Mouse (Mus musculus) ovary, postnatal 10 days (tissue): Measurements from ENCODE around the gene B230219D22Rik.

Experiments used
- DNase-seq: peaks from one replicate; pipeline ENCODE4 v3.0.0; 2022; ENCODE audit warnings: low spot score

Gene B230219D22Rik

DNA sequence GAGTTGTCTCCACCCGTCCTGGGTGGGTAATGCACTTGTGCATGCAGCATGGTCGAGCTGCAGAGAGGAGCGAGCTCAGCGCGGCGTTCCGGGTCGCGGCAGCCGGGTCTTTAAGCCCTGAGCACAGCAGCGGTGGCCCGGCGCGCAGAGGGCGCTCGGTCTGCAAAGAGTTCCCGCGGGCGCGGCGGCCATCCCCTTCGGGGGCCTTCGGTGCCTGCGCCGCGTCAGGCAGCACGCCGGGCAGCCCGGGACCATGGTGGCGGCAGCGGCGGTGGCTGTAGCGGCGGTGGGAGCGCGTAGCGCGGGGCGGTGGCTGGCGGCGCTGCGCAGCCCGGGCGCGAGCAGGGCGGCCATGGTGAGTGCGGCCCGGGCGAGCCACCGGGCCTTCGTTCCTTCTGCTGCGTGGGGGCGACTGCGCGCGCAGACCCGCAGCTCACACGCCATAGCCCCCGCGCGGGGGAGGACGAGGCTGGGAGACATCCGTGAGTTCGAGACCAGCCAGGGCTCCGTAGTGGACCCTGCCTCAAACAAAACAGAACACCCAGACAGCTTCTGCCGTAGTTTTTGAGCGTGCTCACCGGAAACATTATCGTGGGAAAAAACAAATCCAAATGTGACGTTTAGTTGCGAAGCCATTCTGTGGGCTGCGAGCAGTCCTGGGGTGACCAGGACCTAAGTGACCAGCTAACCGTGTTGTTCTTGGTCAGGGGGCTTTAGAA lies 34.4 kb downstream of the B230219D22Rik start, which contains the start of gene Pcbd2:
Gene Pcbd2, plus strand, starts transcription at position 249 of the 719 bp plus-strand sequence.
- peak; percentile 68 for DNase-seq

DNA sequence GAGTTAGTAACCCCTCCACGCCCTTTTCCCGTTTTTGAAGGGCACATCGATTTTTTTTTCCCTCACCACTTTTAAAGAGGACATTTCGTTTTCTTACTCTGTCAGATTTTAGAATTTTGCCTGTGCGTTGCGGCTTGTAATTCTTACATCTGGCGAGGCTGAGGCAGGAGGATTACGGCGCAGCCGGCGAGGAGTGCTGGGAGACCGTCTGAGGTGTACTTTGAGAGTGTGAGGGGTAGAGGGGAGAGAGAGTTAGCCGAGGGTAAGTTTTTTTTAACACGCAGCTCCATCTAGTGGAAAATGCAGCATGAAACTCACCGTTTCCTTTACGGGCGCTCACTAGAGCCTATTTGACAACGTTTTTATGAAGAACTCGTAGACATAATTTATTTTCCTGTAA lies 34.9 kb downstream of the B230219D22Rik start:
- peak; percentile 45 for DNase-seq

DNA sequence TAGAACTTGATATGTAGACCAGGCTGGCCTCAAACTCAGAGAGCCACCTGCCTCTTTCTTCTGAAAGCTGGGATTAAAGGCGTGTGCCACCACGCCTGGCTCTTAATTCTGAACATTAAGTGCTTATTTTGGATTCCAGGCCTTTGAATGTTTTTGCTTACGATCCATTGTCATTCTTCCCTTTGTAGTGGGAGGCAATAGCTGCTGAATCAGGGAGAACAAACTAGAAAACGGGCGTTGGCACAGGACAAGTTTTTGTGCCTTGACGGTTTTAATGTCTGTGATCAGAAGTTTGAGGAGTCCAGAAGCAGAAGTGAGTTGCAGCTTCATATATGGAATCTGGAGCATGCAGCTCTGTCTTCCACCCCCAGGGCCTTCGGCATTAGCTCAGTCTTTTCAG lies 37.8 kb downstream of the B230219D22Rik start:
- DNase-seq: no peak

DNA sequence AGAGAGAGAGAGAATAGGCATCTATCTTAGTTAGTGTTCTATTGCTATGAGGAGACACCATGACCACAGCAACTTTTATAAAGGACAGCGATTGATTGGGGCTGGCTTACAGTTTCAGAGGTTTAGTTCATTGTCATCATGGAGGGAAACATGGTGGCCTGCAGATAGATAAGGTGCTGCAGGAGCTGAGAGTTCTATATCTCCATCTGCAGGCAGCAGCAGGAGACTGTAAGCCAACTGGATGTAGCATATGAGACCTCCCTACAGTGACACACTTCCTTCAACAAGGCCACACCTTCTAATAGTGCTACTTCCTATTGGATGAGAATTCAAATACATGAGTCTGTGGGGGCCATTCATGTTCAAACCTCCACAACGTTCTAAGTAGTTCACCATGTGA lies 39.2 kb downstream of the B230219D22Rik start:
- no peak for DNase-seq

DNA sequence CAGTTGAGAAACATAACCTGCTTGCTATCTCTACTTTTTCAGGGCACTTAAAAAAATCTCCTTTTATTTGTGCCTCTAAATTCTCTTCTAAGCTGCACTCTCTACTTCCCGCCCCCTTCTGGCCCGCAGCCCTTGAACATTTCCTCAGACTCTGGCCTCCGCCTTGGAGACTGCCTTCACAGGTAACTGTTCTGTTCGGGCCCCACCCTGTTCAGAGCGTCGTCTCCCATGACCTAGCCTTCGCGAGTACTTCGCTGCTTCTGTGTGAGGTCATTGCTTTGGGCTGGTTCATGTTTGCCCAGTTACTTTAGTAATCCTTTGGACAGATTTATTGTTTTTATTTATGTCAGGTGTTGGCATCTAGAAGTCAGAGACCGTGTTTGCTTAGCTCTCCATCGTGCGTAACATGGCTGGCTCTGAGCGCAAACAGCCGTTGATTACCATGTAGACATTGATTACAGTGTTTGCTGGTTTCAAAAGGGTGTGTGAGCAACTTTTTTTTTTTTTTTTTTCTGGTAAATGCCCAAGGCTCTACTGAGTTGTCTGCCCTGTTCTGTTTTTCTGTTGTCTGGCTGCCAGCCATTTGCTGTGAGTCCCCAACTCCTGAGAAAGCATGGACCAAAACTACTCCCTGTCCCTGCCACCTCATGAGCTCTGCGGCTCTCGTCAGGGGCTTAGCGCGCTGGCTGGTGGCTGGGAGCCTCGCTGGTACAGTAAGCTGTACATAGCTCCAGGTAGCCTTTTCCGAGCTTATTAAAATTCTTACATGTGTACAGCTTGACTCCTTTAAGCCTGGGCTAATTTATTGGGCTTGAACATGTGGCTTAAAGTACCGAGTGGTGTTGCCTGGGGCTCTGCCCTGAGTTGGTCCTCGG lies 40.9 kb downstream of the B230219D22Rik start:
- DNase-seq: no peak

DNA sequence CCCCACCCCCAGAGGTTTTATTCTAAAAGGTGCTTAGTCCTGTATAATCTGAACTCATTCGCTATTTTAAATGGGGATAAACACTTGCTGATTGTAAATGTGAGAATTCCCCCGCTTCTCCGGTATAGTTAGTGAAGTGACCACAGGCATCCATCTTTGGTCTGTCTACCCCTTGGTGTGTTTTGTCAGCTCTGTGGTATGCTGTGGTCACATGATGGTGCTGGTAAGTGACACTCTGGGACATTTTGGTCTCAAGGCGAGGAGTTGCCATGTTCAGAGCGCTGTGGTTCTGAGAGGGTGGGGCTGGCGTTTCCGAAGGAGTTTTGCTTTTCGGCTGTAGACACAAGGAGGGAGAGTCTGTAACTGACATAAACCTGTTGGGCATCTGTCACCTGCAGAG lies 45.0 kb downstream of the B230219D22Rik start:
- no peak for DNase-seq

DNA sequence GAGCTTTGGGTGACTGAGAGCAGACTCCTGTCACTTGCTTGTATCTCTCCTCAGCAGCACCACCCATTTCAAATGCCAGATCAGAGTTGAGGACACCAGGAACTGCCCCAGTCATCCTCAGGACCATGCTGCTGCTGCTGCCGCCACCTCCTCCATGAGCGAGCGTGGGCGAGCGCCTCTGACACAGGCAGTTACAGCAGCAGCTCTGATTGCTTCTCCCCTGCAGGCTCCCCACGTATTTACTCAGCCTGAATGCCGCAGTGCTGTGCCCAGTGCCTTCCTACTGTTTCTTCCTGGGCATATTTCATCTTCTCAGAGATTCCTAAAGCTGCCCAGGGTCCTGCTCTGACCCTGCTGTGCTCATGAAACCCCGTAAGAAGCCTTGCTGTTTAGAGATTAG lies 49.4 kb downstream of the B230219D22Rik start:
- no peak for DNase-seq
